Mouse (Mus musculus) intestine, postnatal 0 days (tissue): ENCODE data around the gene Lypd1. TPM values are rescaled to one million over a fixed set of nuclear protein-coding genes. Genes with fewer than 3 reads are reported as not detected.

Source experiments
- ATAC-seq: fragments of 200-750 bp; cut with Nextera tagmentation; 2 replicates; pipeline ENCODE4 v1.8.0; 2017; ENCODE audit warnings: mild to moderate bottlenecking, moderate TSS enrichment, moderate library complexity
- H3K27ac ChIP-seq: fragments of 300-500 bp; sonication (generic); 2 replicates; pipeline ENCODE4 v1.5.1; 2014; ENCODE audit warnings: mild to moderate bottlenecking, low read depth, low read length, moderate library complexity
- H3K27me3 ChIP-seq: fragments of 300-500 bp; sonication (generic); replicated peaks from 2 replicates; pipeline ENCODE4 v1.6.1; 2014; ENCODE audit warnings: low read length, mixed read lengths; ENCODE audit not compliant: control insufficient read depth, insufficient read depth
- H3K36me3 ChIP-seq: fragments of 300-500 bp; sonication (generic); 2 replicates; pipeline ENCODE4 v1.6.1; 2014; ENCODE audit warnings: mild to moderate bottlenecking, moderate library complexity; ENCODE audit not compliant: control insufficient read depth, insufficient read depth
- H3K4me1 ChIP-seq: fragments of 300-500 bp; sonication (generic); replicated peaks from 2 replicates; pipeline ENCODE4 v1.6.1; 2014; ENCODE audit warnings: antibody characterized with exemption, low read length, mixed read lengths; ENCODE audit not compliant: control insufficient read depth, insufficient read depth
- H3K4me2 ChIP-seq: fragments of 300-500 bp; sonication (generic); replicated peaks from 2 replicates; pipeline ENCODE4 v1.6.1; 2014; ENCODE audit warnings: low read depth, mild to moderate bottlenecking, moderate library complexity
- H3K4me3 ChIP-seq: fragments of 300-500 bp; sonication (generic); 2 replicates; pipeline ENCODE4 v1.5.1; 2014; ENCODE audit warnings: low read depth, low read length
- H3K9ac ChIP-seq: fragments of 300-500 bp; sonication (generic); 2 replicates; pipeline ENCODE4 v1.6.1; 2014; ENCODE audit warnings: mild to moderate bottlenecking, low read depth, low read length
- H3K9me3 ChIP-seq: fragments of 300-500 bp; sonication (generic); 2 replicates; pipeline ENCODE4 v1.6.1; 2016; ENCODE audit warnings: mixed run types; ENCODE audit not compliant: control insufficient read depth
- CTCF ChIP-seq: sonication (generic); IDR thresholded peaks from 2 replicates; pipeline ENCODE4 v1.5.1; 2016; ENCODE audit warnings: low read depth, mild to moderate bottlenecking, control low read depth, antibody characterized with exemption, moderate library complexity
- WGBS: fragments of 180-500 bp; shearing (Covaris S2); extraction: QIAGEN DNeasy Blood & Tissue Kit; methylation state at CpG from one replicate; pipeline ENCODE4 v1.1.7; 2014; 5-methylcytosine and 5-hydroxymethylcytosine counted together
- polyA plus RNA-seq: library from polyadenylated mRNA; unstranded; fragments of >200 nt; fragmentation: Nextera tagmentation; extraction: Ambion mirVana; gene quantifications from 2 replicates; pipeline ENCODE4 v1.2.1, GENCODE M21; 2015

Gene Lypd1
- polyA plus RNA-seq, 1 experiment from 2014 or later, result 4.4 TPM

- Histone ChIP-seq H3K4me2 (no peak overlapping the region), H3K27me3 (no peaks in the 10 kb centered on the region), H3K4me1 (no peaks in the 10 kb centered on the region), H3K4me3 (no peak overlapping the region), H3K27ac (no peak overlapping the region), H3K36me3 (no peaks in the 10 kb centered on the region), H3K9ac (no peak overlapping the region), H3K9me3 (no peaks in the 10 kb centered on the region)
- WGBS, result 60% methylated on average over 2 of the region's 2 CpGs
- ATAC-seq, result no peak
- TF ChIP-seq CTCF, result peak; percentile 51
Measured at GRCm38 (mm10) chr1:125923062-125923461, 10.2 kb upstream of the Lypd1 start.

- no peak for TF ChIP-seq CTCF
- Histone ChIP-seq H3K9me3 (no peaks in the 10 kb centered on the region), H3K27me3 (no peaks in the 10 kb centered on the region), H3K36me3 (no peaks in the 10 kb centered on the region), H3K4me2 (no peak overlapping the region), H3K4me1 (no peaks in the 10 kb centered on the region), H3K9ac (no peak overlapping the region), H3K27ac (no peak overlapping the region), H3K4me3 (no peak overlapping the region)
- WGBS, result 93% methylated on average over 3 of the region's 3 CpGs
- ATAC-seq, result no peak
Measured at GRCm38 (mm10) chr1:125920696-125921095, 7.8 kb upstream of the Lypd1 start.

- Histone ChIP-seq H3K27me3 (peaks cover 35% of the 10 kb centered on the region), H3K27ac (no peak overlapping the region), H3K4me1 (peaks cover 4% of the 10 kb centered on the region; the same call in 1 of the 2 replicates), H3K36me3 (no peaks in the 10 kb centered on the region), H3K9me3 (no peaks in the 10 kb centered on the region), H3K9ac (peak overlapping the region; percentile 42; the same call in 1 of the 2 replicates), H3K4me2 (peak overlapping the region; percentile 87), H3K4me3 (peak overlapping the region; percentile 46)
- peak; percentile 54; the same call in 1 of the 2 replicates for ATAC-seq
- WGBS, result under 1% methylated on average over 43 of the region's 43 CpGs
- peak; percentile 11; the same call in 1 of the 2 replicates for TF ChIP-seq CTCF
Measured at GRCm38 (mm10) chr1:125911901-125912445, 928 bp downstream of the Lypd1 start.

GRCm38 (mm10) chr1:125911337-125911900 lies 1.5 kb downstream of the Lypd1 start:
- Histone ChIP-seq H3K4me3 (peak overlapping the region; percentile 46), H3K9me3 (no peaks in the 10 kb centered on the region), H3K4me2 (peak overlapping the region; percentile 87), H3K9ac (peak overlapping the region; percentile 42), H3K36me3 (no peaks in the 10 kb centered on the region), H3K4me1 (peaks cover 4% of the 10 kb centered on the region; the same call in 1 of the 2 replicates), H3K27ac (no peak overlapping the region), H3K27me3 (peaks cover 35% of the 10 kb centered on the region)
- under 1% methylated on average over 35 of the region's 35 CpGs for WGBS
- no peak for TF ChIP-seq CTCF
- peak; percentile 33; the same call in 1 of the 2 replicates for ATAC-seq

GRCm38 (mm10) chr1:125910871-125911265 lies 2.0 kb downstream of the Lypd1 start:
- Histone ChIP-seq H3K4me2 (peak overlapping the region; percentile 87), H3K27me3 (peaks cover 35% of the 10 kb centered on the region)

GRCm38 (mm10) chr1:125910211-125910870 lies 2.6 kb downstream of the Lypd1 start:
- Histone ChIP-seq H3K4me2 (peak overlapping the region; percentile 87), H3K4me3 (0 out of 2 replicates have a peak overlapping the region, but pooled peaks have one; percentile 46), H3K4me1 (peaks cover 4% of the 10 kb centered on the region; the same call in 1 of the 2 replicates), H3K27ac (no peak overlapping the region), H3K27me3 (peaks cover 35% of the 10 kb centered on the region), H3K9ac (no peak overlapping the region), H3K9me3 (no peaks in the 10 kb centered on the region), H3K36me3 (no peaks in the 10 kb centered on the region)
- WGBS, result 15% methylated on average over 14 of the region's 14 CpGs
- no peak for ATAC-seq
- peak; percentile 64 for TF ChIP-seq CTCF

More at GRCm38 (mm10) chr1:125910871-125911265, 2.0 kb downstream of the Lypd1 start:
- Histone ChIP-seq H3K4me3 (peak overlapping the region; percentile 46), H3K36me3 (no peaks in the 10 kb centered on the region), H3K9ac (no peak overlapping the region), H3K4me1 (peaks cover 4% of the 10 kb centered on the region; the same call in 1 of the 2 replicates), H3K27ac (no peak overlapping the region), H3K9me3 (no peaks in the 10 kb centered on the region)
- ATAC-seq, result no peak
- no peak for TF ChIP-seq CTCF
- WGBS, result 3% methylated on average over 9 of the region's 9 CpGs
